Mouse (Mus musculus): ENCODE data around the gene Myrip. TPM values are rescaled to one million over a fixed set of nuclear protein-coding genes. Genes with fewer than 3 reads are reported as not detected.

Gene Myrip
- polyA plus RNA-seq, 2 experiments, result 0.37 to 0.73 TPM

DNA sequence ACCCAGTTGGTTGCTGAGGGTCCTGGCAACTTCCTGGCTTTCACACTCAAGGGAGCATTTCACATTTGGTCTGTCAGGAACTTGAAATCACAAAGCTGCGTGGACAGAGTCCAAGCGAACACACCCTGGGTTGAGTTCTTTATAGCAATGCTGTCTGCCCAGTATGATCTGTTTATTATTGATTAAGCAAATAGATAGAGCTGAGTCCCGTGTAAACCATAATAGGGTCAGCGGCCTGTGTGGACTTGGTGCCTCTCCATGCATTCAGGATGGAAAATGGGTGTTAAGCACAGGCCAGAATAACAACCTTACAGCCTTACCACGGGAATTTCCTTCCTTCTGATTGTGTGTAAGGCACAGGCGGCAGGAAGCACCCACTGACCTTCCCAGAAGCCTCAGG lies 49.0 kb downstream of the Myrip start:
- peaks cover 6% of the 10 kb centered on the region for H3K9me3 ChIP-seq (ENCODE audit: control insufficient read depth, low read length)
- no peaks in the 10 kb centered on the region for H3K27me3 ChIP-seq (ENCODE audit: control insufficient read depth, insufficient read depth, low read length)
- no peak overlapping the region for H3K9ac ChIP-seq (ENCODE audit: low read depth, low read length, severe bottlenecking)
- TF ChIP-seq POLR2A (IDR thresholded peaks at IDR 0.05; ENCODE audit: borderline replicate concordance, extremely low read depth, insufficient read depth, insufficient read length), result no peak
- WGBS, result 64% methylated on average over 6 of the region's 6 CpGs
- H3K4me2 ChIP-seq (replicated peaks; ENCODE audit: low read depth, low read length, severe bottlenecking), result no peak overlapping the region
- ATAC-seq (ENCODE audit: low FRiP score, low read depth) (no peak), DNase-seq (ENCODE audit: low spot score) (no peak)
- no peak overlapping the region for H3K4me3 ChIP-seq (replicated peaks; ENCODE audit: low read length)
- H3K4me1 ChIP-seq (ENCODE audit: control insufficient read depth, insufficient read depth, low read length), result no peaks in the 10 kb centered on the region
- no peak overlapping the region for H3K27ac ChIP-seq (replicated peaks; ENCODE audit: low read depth, low read length)
- no peaks in the 10 kb centered on the region for H3K36me3 ChIP-seq (ENCODE audit: control insufficient read depth, insufficient read depth, low read length)

DNA sequence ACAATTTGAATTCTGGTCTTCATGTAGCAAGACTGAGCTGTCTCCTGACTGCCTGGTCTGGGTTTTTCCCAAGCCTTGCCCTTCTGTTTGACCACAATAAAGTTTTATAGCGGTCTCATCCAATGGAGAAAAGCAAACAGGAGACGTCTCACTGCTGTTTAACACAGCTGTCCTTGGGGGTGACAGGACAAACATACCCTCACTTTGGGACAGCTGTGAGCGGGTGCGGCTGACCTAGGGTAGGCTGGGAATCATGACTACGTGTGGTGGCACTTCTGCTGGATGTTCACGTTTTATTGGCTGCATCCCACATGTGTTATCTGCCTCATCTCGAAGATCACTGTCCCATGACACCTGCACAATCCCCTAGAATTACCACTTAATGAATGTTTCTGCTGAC lies 49.7 kb downstream of the Myrip start:
- no peak overlapping the region for H3K4me3 ChIP-seq (replicated peaks; ENCODE audit: low read length)
- TF ChIP-seq POLR2A (IDR thresholded peaks at IDR 0.05; ENCODE audit: borderline replicate concordance, extremely low read depth, insufficient read depth, insufficient read length), result no peak
- H3K36me3 ChIP-seq (ENCODE audit: control insufficient read depth, insufficient read depth, low read length), result no peaks in the 10 kb centered on the region
- no peak overlapping the region for H3K4me2 ChIP-seq (replicated peaks; ENCODE audit: low read depth, low read length, severe bottlenecking)
- no peaks in the 10 kb centered on the region for H3K4me1 ChIP-seq (ENCODE audit: control insufficient read depth, insufficient read depth, low read length)
- 36% methylated on average over 7 of the region's 7 CpGs for WGBS
- H3K9ac ChIP-seq (ENCODE audit: low read depth, low read length, severe bottlenecking), result no peak overlapping the region
- peaks cover 6% of the 10 kb centered on the region for H3K9me3 ChIP-seq (ENCODE audit: control insufficient read depth, low read length)
- no peak overlapping the region for H3K27ac ChIP-seq (replicated peaks; ENCODE audit: low read depth, low read length)
- no peak for DNase-seq (ENCODE audit: low spot score)
- no peaks in the 10 kb centered on the region for H3K27me3 ChIP-seq (ENCODE audit: control insufficient read depth, insufficient read depth, low read length)
- ATAC-seq (ENCODE audit: low FRiP score, low read depth), result no peak

DNA sequence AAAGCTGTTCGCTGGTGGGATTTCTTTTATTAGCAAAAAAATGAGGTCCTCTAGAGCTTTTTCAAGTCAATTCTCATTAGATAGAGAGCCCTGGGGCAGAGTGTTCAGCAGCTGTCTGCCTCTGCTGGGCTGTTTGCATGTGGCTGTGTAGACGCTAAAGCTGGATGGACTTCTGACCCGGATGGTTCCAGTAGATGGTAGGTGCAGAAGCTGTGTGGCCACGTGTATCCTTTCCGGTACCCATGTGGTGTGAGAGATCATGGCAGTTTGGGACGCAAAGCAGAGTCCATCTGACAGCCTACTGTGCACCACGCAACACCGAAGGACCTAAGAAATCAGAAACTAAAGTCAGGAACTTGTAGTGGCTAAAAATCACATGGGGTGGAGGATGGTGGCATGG lies 50.2 kb downstream of the Myrip start:
- H3K36me3 ChIP-seq (ENCODE audit: control insufficient read depth, insufficient read depth, low read length), result no peaks in the 10 kb centered on the region
- H3K27me3 ChIP-seq (ENCODE audit: control insufficient read depth, insufficient read depth, low read length), result no peaks in the 10 kb centered on the region
- H3K9me3 ChIP-seq (ENCODE audit: control insufficient read depth, low read length), result peaks cover 6% of the 10 kb centered on the region
- no peaks in the 10 kb centered on the region for H3K4me1 ChIP-seq (ENCODE audit: control insufficient read depth, insufficient read depth, low read length)
- H3K27ac ChIP-seq (replicated peaks; ENCODE audit: low read depth, low read length), result no peak overlapping the region
- DNase-seq (ENCODE audit: low spot score), result no peak
- H3K4me3 ChIP-seq (replicated peaks; ENCODE audit: low read length), result no peak overlapping the region
- WGBS, result 71% methylated on average over 8 of the region's 8 CpGs
- no peak for TF ChIP-seq POLR2A (IDR thresholded peaks at IDR 0.05; ENCODE audit: borderline replicate concordance, extremely low read depth, insufficient read depth, insufficient read length)
- no peak overlapping the region for H3K9ac ChIP-seq (ENCODE audit: low read depth, low read length, severe bottlenecking)
- no peak overlapping the region for H3K4me2 ChIP-seq (replicated peaks; ENCODE audit: low read depth, low read length, severe bottlenecking)
- ATAC-seq (ENCODE audit: low FRiP score, low read depth), result no peak

DNA sequence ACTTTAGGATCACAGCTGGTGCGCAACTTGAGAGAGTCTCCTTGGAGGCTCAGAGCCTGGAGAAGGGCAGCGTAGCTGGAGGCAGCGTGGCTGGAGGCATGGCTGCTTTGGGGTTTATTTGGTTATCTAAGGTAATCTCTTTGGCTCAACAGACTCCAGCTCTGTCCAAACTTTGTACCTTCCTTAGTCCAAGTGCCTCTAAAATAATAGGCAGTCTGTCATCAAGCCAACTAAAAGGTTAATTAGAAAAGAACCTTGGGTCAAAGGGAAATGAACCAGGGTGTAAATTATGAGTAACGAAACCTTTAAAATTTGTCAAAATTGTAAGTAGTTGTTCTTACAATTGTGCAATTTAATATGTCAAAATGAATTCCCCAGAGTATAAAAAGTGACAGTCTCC lies 51.7 kb downstream of the Myrip start:
- Histone ChIP-seq H3K4me1 (ENCODE audit: control insufficient read depth, insufficient read depth, low read length) (no peaks in the 10 kb centered on the region), H3K36me3 (ENCODE audit: control insufficient read depth, insufficient read depth, low read length) (no peaks in the 10 kb centered on the region), H3K9me3 (ENCODE audit: control insufficient read depth, low read length) (peaks cover 6% of the 10 kb centered on the region), H3K4me2 (replicated peaks; ENCODE audit: low read depth, low read length, severe bottlenecking) (no peak overlapping the region), H3K27ac (replicated peaks; ENCODE audit: low read depth, low read length) (no peak overlapping the region), H3K27me3 (ENCODE audit: control insufficient read depth, insufficient read depth, low read length) (no peaks in the 10 kb centered on the region), H3K4me3 (replicated peaks; ENCODE audit: low read length) (no peak overlapping the region), H3K9ac (ENCODE audit: low read depth, low read length, severe bottlenecking) (no peak overlapping the region)
- DNase-seq (ENCODE audit: low spot score) (no peak), ATAC-seq (ENCODE audit: low FRiP score, low read depth) (no peak)
- 85% methylated on average over 4 of the region's 4 CpGs for WGBS
- no peak for TF ChIP-seq POLR2A (IDR thresholded peaks at IDR 0.05; ENCODE audit: borderline replicate concordance, extremely low read depth, insufficient read depth, insufficient read length)

DNA sequence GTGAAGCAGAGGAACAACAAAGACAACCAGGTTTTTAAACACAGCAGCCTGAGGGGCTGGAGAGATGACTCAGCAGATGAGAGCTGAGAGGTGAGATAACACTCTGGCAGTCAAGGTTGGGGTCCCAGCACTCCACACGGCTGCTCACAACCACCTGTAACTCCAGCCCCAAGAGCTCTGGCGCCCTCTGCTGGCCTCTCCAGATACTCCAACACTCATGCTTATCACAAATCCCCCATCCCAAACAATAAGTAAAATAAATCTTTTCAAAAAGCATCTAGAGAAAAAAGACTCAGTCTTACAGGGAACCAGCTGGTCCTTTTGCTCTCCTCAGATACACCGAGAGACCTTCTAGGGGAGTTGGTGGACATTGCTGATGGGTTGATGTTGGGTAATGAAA lies 52.7 kb downstream of the Myrip start:
- Histone ChIP-seq H3K4me2 (replicated peaks; ENCODE audit: low read depth, low read length, severe bottlenecking) (no peak overlapping the region), H3K4me1 (ENCODE audit: control insufficient read depth, insufficient read depth, low read length) (no peaks in the 10 kb centered on the region), H3K9me3 (ENCODE audit: control insufficient read depth, low read length) (peaks cover 6% of the 10 kb centered on the region), H3K9ac (ENCODE audit: low read depth, low read length, severe bottlenecking) (no peak overlapping the region), H3K36me3 (ENCODE audit: control insufficient read depth, insufficient read depth, low read length) (no peaks in the 10 kb centered on the region), H3K27me3 (ENCODE audit: control insufficient read depth, insufficient read depth, low read length) (no peaks in the 10 kb centered on the region), H3K27ac (replicated peaks; ENCODE audit: low read depth, low read length) (no peak overlapping the region), H3K4me3 (replicated peaks; ENCODE audit: low read length) (no peak overlapping the region)
- DNase-seq (ENCODE audit: low spot score) (no peak), ATAC-seq (ENCODE audit: low FRiP score, low read depth) (no peak)
- no peak for TF ChIP-seq POLR2A (IDR thresholded peaks at IDR 0.05; ENCODE audit: borderline replicate concordance, extremely low read depth, insufficient read depth, insufficient read length)
- 82% methylated on average over 3 of the region's 3 CpGs for WGBS

Data from limb, embryonic 14.5 days (tissue).